Mouse (Mus musculus): ENCODE measurements around the gene Car10.

Gene Car10

DNA sequence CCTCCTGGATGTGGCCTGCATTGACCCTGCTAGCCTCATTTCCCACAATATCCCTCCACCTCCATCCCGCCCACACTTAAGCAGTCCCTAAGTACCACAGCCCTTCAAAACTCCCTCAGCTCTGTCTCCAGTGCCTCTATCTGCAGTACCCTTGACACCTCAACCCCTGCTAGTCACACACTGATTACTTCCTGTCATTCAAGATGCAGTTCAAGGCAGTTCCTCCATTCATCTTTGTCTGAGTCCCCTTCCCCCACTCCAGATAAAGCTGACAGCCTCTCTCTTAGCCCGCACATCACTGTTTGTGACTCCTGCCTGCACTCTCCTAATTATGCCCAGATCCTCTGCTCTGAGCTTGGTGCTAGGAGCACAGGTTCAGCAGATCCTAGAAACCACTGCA lies 496.2 kb downstream of the Car10 start:
- no peak for DNase-seq

DNA sequence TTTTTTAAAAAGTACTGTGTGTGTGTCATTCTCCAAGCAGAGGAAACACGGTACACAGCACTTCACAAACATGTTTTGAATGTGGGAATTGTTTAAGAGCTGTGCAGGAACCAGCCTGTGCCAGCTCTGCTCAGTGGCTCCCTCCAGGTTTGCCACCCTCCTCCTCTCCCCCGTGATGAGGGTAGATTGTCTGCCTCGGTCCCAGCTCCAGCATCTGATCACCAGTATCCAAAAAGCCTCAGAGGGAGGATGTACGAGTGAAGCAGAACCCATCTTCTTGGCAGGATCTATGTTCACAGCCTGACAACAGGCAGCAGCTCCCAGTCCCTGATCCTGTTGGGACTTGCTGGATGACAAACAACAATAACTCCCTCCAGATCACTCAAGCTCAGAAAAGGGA lies 500.3 kb downstream of the Car10 start:
- no peak for DNase-seq

DNA sequence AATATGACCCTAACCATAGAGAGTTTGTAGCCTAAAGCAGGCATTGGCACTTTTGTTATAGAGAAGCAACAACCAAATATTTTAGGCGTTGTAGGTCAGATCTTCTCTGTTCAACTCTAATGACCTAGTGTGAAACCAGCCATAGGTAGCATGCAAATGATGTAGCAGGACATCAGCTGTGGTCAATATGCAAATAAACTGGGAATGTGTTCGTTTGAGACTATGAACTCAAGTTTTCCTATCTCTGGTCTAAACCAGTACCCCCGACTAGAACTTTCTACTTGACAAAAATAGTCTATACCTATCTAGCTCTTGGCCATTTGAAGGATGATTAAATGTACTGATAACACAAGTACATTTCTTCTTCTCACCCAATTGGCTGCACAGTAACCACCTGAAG lies 501.9 kb downstream of the Car10 start:
- DNase-seq = no peak

DNA sequence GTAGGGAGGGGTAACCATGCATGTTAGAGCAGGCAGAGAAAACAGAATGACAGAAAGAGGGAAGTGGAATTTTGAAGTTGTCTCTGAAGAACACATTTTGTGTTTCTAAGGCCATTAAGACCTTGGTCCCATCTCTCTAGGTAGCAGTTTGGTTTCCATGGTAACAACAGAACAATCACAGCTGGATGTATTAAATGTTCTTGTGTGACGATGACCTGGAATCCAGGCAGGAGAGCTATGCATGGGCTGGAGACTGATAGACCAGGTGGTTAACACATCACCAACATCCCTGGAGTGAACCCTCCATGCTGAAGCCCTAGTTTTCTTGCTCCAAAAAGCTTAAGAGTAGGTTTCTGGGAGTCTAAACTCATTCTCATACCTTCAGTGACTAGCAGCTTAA lies 505.7 kb downstream of the Car10 start:
- no peak for DNase-seq

DNA sequence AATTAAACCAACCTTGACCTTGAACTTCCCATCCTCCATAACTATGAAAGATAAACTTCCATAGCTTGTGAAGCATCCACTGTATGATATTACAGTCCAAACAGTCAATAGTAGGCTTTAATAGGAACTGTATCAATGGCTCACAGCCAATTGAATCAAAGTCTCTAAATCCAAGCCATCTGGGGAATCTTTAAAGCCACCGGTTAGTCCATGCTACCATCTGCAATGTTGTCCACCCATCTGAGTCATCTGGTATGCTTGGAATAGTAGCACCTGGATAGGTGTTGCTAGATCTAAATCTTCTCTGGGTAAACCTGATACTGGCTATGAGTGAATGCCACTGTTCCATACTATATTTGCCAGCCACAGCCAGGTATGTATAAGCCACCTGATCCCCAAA lies 509.3 kb downstream of the Car10 start:
- no peak for DNase-seq

DNA sequence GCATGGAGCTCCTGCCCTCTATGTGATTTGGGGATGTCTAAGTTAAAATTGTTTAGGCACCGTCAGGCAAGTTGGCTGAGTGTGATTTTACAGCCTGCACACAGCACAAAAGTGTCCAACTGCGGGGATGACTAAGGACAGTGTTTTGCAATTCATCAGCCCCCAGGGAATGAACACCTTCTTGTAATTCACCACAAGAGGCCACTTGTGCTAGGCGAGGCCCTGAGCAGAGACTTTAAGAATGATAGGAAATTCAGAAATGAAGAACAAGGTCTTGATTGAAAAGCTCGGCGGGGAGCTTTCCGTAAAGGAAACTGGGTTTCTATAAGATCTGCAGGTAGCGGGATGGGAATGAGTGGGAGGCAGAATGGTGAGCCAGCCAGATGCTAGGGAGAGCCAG lies 510.9 kb downstream of the Car10 start:
- no peak for DNase-seq

DNA sequence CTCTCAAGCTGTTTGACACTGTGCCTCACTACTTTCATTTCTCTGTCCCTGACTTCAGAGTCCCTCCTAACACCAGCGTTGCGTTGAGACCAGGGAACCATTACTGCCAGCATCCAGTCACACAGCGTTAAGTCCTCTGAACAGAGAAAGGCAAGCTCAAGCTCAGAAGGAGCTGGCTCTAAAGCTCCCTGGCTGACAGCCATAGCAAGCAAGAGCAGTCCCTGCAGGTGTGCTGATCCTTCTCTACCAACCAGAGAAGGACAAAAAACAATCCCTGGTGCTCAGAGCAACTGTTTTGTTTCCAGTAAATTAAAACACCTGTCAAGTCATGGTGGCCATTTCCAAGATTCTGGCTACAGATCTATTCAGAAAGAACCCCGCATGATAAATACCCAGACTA lies 514.2 kb downstream of the Car10 start:
- DNase-seq = no peak

DNA sequence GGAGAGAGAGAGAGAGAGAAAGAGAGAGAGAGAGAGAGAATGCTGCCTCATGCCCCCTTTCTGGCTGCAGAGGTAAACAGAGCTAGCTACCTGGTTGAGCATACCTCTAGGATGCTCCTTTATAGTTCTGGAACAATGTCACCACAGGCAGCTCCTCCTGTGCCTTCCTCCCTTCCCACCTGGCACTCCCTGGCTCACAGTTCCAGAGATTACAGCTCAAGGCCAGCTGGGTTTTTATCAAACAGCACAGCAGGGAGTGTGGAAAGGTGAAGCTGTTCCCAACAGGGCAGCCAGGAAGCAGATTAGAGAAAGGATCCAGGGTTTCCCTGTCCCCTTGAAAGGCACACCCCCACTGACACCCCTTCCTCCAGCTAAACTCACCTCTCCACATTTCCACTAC lies 517.0 kb downstream of the Car10 start:
- no peak for DNase-seq

DNA sequence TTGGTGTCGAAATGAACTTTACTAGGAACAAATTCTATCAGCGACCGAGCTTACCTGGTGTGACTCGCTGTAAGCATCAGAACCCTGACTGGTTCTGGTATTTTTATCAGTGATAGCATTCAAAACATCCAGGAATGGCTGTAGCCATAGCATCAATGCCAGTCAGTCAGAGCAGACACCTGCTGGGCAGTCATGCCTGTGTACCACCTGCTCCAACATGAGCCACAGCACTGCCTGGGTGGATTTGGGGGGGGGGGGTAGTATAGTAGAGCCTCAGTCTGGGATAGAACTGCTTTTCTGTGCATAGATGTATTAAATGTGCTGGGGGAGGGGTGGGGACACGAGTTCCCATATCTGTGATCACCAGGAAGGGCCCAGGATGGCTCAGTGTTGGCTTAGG lies 525.8 kb downstream of the Car10 start:
- no peak for DNase-seq

DNA sequence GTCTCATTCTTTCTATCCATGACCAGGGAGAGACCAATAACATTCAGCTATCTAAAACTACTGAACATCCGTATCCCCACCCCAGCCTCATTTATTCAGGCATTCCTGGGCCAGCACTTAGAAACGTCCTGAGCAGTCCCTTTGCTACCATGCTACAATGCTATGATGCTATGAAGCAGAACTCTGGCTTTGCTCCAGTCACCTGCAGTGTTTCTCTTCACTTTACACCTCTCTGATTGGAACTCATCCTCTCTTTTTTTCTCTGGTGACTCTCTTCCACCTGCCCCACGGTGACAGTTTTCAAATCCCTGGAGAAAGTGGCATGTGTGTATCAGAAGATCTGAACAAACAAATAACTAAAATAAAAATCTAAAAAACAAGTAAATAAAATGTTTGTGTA lies 541.6 kb downstream of the Car10 start:
- DNase-seq = no peak

DNA sequence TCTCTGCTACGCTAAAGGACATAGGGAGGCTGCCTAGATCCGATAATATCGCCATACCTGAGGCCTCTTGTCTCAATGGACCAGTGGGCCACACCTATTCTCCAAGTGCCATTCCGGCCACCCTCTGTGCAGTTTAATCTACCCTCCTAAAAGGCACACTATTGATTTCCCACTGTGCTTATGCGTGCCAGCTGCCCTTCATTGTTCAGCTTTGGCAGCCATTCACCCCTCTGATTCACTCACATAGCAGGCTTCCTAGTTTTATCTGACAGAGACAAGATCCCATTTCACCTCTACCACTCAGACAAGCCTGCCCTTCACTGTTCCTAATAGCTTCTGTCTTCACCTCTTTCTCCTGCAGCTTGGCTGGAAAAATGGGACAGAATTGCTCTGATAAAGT lies 543.1 kb downstream of the Car10 start:
- no peak for DNase-seq

DNA sequence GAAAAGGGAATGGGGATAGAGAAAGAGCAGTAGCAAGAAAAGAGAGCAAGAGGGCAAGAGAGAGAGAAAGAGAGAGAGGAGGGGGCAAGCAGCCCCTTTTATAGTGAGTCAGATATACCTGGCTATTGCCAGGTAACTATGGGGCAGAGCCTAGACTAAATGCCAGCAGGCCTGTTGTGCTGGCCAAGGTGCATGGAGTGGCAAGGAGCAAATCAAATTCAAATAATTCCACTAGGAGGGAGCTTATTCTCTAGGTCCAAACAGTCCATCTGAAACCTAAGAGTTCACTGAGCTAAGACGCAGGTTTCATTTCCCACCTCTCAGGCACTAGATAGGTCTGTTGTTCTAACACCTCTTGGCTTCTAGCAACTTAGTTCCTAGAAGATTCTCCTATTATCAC lies 544.5 kb downstream of the Car10 start:
- no peak for DNase-seq

DNA sequence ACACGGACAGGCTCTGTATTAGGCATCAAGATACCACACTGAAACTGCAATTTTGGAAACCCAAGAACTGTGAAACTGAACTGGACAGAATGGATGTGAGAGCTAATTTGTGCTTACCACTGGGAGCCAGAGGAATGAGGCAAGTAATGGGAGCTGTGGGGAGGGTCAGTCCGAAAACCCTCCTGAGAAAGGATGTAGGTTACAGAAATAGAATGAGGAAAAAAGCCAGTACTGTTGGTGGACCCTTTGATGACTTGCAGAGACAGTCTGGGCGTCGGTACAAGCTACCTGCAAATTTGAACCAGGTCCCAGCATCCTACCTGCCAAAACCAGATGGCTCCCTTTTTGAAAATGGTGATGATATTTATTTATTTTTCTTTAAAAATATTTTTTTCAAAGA lies 545.2 kb downstream of the Car10 start:
- DNase-seq = no peak

DNA sequence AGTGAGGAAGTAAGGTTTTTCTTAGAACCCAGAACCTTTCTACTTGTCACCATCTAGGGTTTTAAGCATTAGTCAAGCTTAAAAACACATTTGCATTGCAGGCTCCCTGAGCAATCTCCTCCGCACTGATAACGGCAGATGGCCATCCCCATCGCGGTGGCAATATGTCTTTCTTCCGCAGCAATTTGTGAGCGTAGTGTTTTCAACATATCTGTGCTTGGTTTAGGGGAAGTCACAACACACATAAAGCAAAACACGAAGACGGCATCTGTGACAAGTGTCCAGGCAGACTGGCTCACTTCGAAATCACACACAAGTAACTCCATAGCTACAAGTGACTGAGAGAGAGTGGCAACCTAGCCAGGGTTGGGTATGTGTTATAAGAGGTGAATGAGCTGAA lies 545.6 kb downstream of the Car10 start:
- no peak for DNase-seq

DNA sequence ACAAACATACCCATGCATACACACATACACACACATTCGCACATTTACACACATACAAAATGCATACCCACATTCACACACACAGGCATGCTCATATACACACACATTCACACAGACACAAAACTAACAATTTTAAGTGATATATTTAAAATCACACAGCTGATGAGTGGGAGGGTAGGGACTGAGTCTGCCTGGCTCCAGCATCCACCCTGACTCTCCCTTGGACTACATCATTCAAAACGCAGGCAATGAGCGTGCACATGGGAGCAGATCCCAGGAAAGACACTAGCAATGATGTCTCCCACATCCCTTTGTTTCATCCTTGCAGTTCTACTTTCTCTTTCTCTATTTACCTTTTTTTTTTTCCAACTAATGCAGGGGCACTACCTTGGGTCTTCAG lies 548.4 kb downstream of the Car10 start:
- no peak for DNase-seq
